ENCODE assay signal across 24 mouse cellular contexts in the genomic region with DNA sequence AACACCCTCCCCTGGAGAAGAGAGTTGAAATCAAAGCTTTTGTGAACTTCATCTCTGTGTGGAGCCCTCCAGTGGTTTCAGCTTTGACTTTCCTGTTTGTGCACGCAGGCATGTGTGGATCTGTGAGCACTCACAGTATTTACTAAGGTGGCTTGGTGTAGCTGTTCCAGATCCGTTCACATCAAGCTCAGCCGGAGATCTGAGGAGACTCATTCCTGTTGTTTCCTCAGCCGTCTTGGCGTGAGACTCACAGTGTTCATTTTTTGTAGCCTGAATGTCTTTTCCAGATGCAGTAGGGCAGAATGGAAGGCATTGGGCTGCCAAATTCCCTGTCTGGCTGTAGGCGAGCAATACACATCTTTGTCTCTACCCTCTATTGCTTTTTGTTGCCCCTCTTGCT.
A peak's percentile ranks its signal among the peaks of the same experiment; 100 is the strongest.
DNase-seq lines count a peak whose midpoint lies in the region; TF ChIP-seq lines count a peak whose summit lies in the region.
"Had no signal": no experiment of that assay in that cellular context is flagged by ENCODE, and none has a peak within 500 bp of the region (broad histone marks: within the 10 kb centered on the region; RNA-seq: fewer than 3 reads in every experiment).

No protein-coding gene starts in this region.

- H3K27me3 ChIP-seq in heart, adult 2 months (ENCODE audit: control insufficient read depth, insufficient read depth, low read length): no peaks in the 10 kb centered on the region
- no peaks in the 10 kb centered on the region for H3K27me3 ChIP-seq in heart, embryonic 10.5 days (ENCODE audit: insufficient read depth, poor library complexity, severe bottlenecking)
- H3K27me3 ChIP-seq: embryonic facial prominence, embryonic 12.5 days; heart, embryonic 12.5 days; limb, embryonic 15.5 days; liver, embryonic 13.5 days; neural tube, embryonic 13.5 days had no signal

- no peaks in the 10 kb centered on the region for H3K79me2 ChIP-seq in heart, adult 2 months (replicated peaks; ENCODE audit: control insufficient read depth, insufficient read depth, low read length)

- DNase-seq in heart, adult 2 months: peak; percentile 20 to 24
- no peak for DNase-seq in heart, embryonic 10.5 days (ENCODE audit: low spot score)
- no peak for DNase-seq in left cerebral cortex, adult 2 months (ENCODE audit: extremely low spot score in 1 of 2, low spot score in 2 of 2)
- no peak for DNase-seq in left cerebral cortex, postnatal 4 days
- DNase-seq in NIH3T3 (ENCODE audit: low read depth): peak; percentile 34
- peak; percentile 15 for DNase-seq in gastrocnemius, postnatal 14 days
- no peak for DNase-seq in testis, postnatal 14 days (ENCODE audit: low spot score)
- DNase-seq: adrenal gland, postnatal 10 days; B cell, adult 2 months; cerebellum, adult 11-12 months; cerebellum, adult 9-11 months; embryo, embryonic 11 days; kidney, adult 8-10 months; kidney, postnatal 10 days; liver, embryonic 13.5 days; lung, adult 2 months; lung, postnatal 14 days; right cerebral cortex, postnatal 4 days; thymus, postnatal 4 days had no signal

- H3K36me3 ChIP-seq in heart, adult 2 months (ENCODE audit: control insufficient read depth, insufficient read depth, low read length): no peaks in the 10 kb centered on the region
- no peaks in the 10 kb centered on the region for H3K36me3 ChIP-seq in heart, embryonic 10.5 days
- H3K36me3 ChIP-seq: embryonic facial prominence, embryonic 12.5 days; heart, embryonic 12.5 days; limb, embryonic 10.5 days; limb, embryonic 15.5 days; liver, embryonic 13.5 days; neural tube, embryonic 13.5 days had no signal

- no peaks in the 10 kb centered on the region for H3K9me3 ChIP-seq in heart, embryonic 10.5 days
- H3K9me3 ChIP-seq: embryonic facial prominence, embryonic 12.5 days; heart, embryonic 12.5 days; limb, embryonic 10.5 days; limb, embryonic 15.5 days; liver, embryonic 13.5 days; neural tube, embryonic 13.5 days had no signal

- intact Hi-C loops in heart, adult 2 months (cut with DNase I): no loop called here
- intact Hi-C loops in left cerebral cortex, adult 2 months (cut with DNase I): no loop called here
- intact Hi-C loops in left cerebral cortex, postnatal 4 days (cut with DNase I): no loop called here
- intact Hi-C loops in gastrocnemius, postnatal 14 days (cut with DNase I; ENCODE audit: low total_unique reads): no loop called here

- no peak overlapping the region for H3K9ac ChIP-seq in heart, adult 2 months (ENCODE audit: low read depth, low read length)
- H3K9ac ChIP-seq: embryonic facial prominence, embryonic 12.5 days; heart, embryonic 12.5 days; limb, embryonic 15.5 days; liver, embryonic 13.5 days; neural tube, embryonic 13.5 days had no signal

- TF ChIP-seq EP300 in heart, adult 2 months (IDR thresholded peaks at IDR 0.05; ENCODE audit: insufficient read depth, low read depth, low read length): 0 out of 2 replicates have a peak, but pooled peaks have one; percentile 48

- no peak for TF ChIP-seq POLR2A in heart, adult 2 months (IDR thresholded peaks at IDR 0.05; ENCODE audit: insufficient read depth, low read depth, low read length)

- H3K4me3 ChIP-seq in heart, adult 2 months: no peak overlapping the region
- no peak overlapping the region for H3K4me3 ChIP-seq in heart, embryonic 10.5 days
- H3K4me3 ChIP-seq in left cerebral cortex, adult 2 months: no peak overlapping the region
- H3K4me3 ChIP-seq: embryonic facial prominence, embryonic 12.5 days; heart, embryonic 12.5 days; limb, embryonic 10.5 days; limb, embryonic 15.5 days; liver, embryonic 13.5 days; neural tube, embryonic 13.5 days had no signal

- 54% methylated on average over 6 of the region's 6 CpGs for WGBS in heart, adult 2 months
- 78% methylated on average over 6 of the region's 6 CpGs for WGBS in heart, embryonic 10.5 days

- TF ChIP-seq CTCF in heart, adult 2 months (IDR thresholded peaks at IDR 0.05): peak; percentile 58
- TF ChIP-seq CTCF in left cerebral cortex, adult 2 months (IDR thresholded peaks at IDR 0.05): peak; percentile 3

- peaks cover 3% of the 10 kb centered on the region; the same call in 1 of the 2 replicates for H3K4me1 ChIP-seq in heart, adult 2 months (ENCODE audit: control insufficient read depth, insufficient read depth, low read length)
- no peaks in the 10 kb centered on the region for H3K4me1 ChIP-seq in heart, embryonic 10.5 days
- H3K4me1 ChIP-seq: embryonic facial prominence, embryonic 12.5 days; heart, embryonic 12.5 days; liver, embryonic 13.5 days; neural tube, embryonic 13.5 days had no signal

- H3K27ac ChIP-seq in heart, adult 2 months: peak overlapping the region; percentile 48
- H3K27ac ChIP-seq in heart, embryonic 10.5 days: no peak overlapping the region
- no peak overlapping the region for H3K27ac ChIP-seq in left cerebral cortex, adult 2 months
- H3K27ac ChIP-seq: embryonic facial prominence, embryonic 12.5 days; limb, embryonic 10.5 days; limb, embryonic 15.5 days; liver, embryonic 13.5 days; neural tube, embryonic 13.5 days had no signal

Comparison
In these comparisons a context has a peak if more than half of its experiments do, and no peak if none do; other contexts are left out.
1. DNase-seq: peak in heart, adult 2 months (2 of 2), NIH3T3 (single experiment) and gastrocnemius, postnatal 14 days (single experiment); none in heart, embryonic 10.5 days (single experiment), left cerebral cortex, adult 2 months (0 of 2), left cerebral cortex, postnatal 4 days (single experiment) and testis, postnatal 14 days (single experiment).